Mouse (Mus musculus): ENCODE results near the gene Gm3526. TPM values are rescaled to one million over a fixed set of nuclear protein-coding genes. Genes with fewer than 3 reads are reported as not detected.

Gm3526 gene
- not detected in 2 replicates for polyA plus RNA-seq (2012; rRNA removed)

DNA sequence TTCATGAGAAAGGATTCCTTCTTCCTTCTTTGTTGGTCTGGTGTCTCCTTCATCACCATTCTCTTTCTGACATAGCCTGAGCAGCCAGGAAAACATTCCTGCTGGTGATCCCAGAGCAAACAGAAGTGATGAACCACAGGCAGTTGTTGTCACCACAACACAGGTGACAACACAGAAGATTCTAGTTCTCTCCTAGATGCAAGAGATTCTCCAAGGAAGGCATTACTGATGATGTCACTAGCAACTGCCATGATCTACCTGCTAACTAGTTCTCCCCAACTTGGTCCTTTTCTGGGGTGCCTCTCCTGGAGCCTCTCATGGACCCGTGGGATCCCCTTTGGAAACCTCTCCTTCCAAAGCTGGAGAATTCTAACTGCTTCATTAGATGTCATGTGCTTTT lies at the start of gene Gm3526:
Gene Gm3526, minus strand, starts transcription at position 101 of the 400 bp plus-strand sequence.

Other genes with a start within 250 kb of the Gm3526 start
- not detected in 2 replicates for gene Gm3298, start 244.7 kb downstream of the Gm3526 start, polyA plus RNA-seq (2012; rRNA removed)
- gene 4930555G01Rik, start 210.0 kb downstream of the Gm3526 start, polyA plus RNA-seq (2012; rRNA removed) = not detected in 2 replicates
- 13.0 and 14.3 TPM in 2 replicates for gene Gm8281, start 189.5 kb downstream of the Gm3526 start, polyA plus RNA-seq (2012; rRNA removed)
- 0.02 TPM in 1 of 2 replicates, not detected in the other for gene Gm8279, start 129.1 kb downstream of the Gm3526 start, polyA plus RNA-seq (2012; rRNA removed)
- gene Gm3317, start 96.0 kb downstream of the Gm3526 start, polyA plus RNA-seq (2012; rRNA removed) = not detected in 2 replicates
- not detected in 2 replicates for gene Gm8271, start 74.8 kb downstream of the Gm3526 start, polyA plus RNA-seq (2012; rRNA removed)
- not detected in 2 replicates for gene Gm3542, start 74.3 kb upstream of the Gm3526 start, polyA plus RNA-seq (2012; rRNA removed)
- 1.5 and 1.7 TPM in 2 replicates for gene Gm3500, start 128.5 kb upstream of the Gm3526 start, polyA plus RNA-seq (2012; rRNA removed)
- 4.6 TPM in 1 of 2 replicates, not detected in the other for gene Gm3194, start 194.9 kb upstream of the Gm3526 start, polyA plus RNA-seq (2012; rRNA removed)
- gene Gm8246, start 217.2 kb upstream of the Gm3526 start, polyA plus RNA-seq (2012; rRNA removed) = not detected in 2 replicates
- 0.05 TPM in 1 of 2 replicates, not detected in the other for gene Gm3187, start 223.6 kb upstream of the Gm3526 start, polyA plus RNA-seq (2012; rRNA removed)
- gene Gm3488, start 241.1 kb upstream of the Gm3526 start, polyA plus RNA-seq (2012; rRNA removed) = 9.8 and 10.2 TPM in 2 replicates